Mouse (Mus musculus): ENCODE measurements around the gene Zic2.

- TF ChIP-seq POLR2A (IDR thresholded peaks at IDR 0.05; ENCODE audit: low read depth, low read length), result no peak
- TF ChIP-seq CTCF (IDR thresholded peaks at IDR 0.05; ENCODE audit: extremely low read depth, insufficient read depth, insufficient read length, insufficient replicate concordance), result no peak
Observed at GRCm38 (mm10) chr14:122485635-122486181, 10.5 kb downstream of the Zic2 start.
